Mouse (Mus musculus) C2C12 (cell line): ENCODE data around the gene Klhdc4. TPM values are rescaled to one million over a fixed set of nuclear protein-coding genes. Genes with fewer than 3 reads are reported as not detected.

ENCODE experiments used
- H3K27me3 ChIP-seq: one replicate; pipeline ENCODE4 v1.6.1; 2011; ENCODE audit not compliant: control insufficient read depth, insufficient read depth, insufficient read length
- H3K36me3 ChIP-seq: one replicate; pipeline ENCODE4 v1.6.1; 2011; ENCODE audit not compliant: control insufficient read depth, insufficient read depth
- H3K4me3 ChIP-seq: one replicate; pipeline ENCODE4 v1.5.1; 2011; ENCODE audit warnings: mild to moderate bottlenecking, control low read depth; ENCODE audit not compliant: poor library complexity, insufficient read depth, severe bottlenecking
- H3K79me2 ChIP-seq: one replicate; pipeline ENCODE4 v1.6.1; 2011; ENCODE audit not compliant: control insufficient read depth, insufficient read depth
- H3K79me3 ChIP-seq: one replicate; pipeline ENCODE4 v1.6.1; 2011; ENCODE audit warnings: low read depth, control low read depth
- H3ac ChIP-seq: one replicate; pipeline ENCODE3; 2011; ENCODE audit warnings: low read depth; ENCODE audit not compliant: control insufficient read depth, insufficient read length
- CEBPB ChIP-seq: IDR thresholded peaks from one replicate; pipeline ENCODE4 v1.6.1; 2011; ENCODE audit warnings: low read depth, mild to moderate bottlenecking, control low read depth, moderate library complexity
- CTCF ChIP-seq: IDR thresholded peaks from one replicate; pipeline ENCODE4 v1.5.1; 2011; ENCODE audit not compliant: control insufficient read depth, insufficient read depth, insufficient read length
- FOSL1 ChIP-seq: IDR thresholded peaks from one replicate; pipeline ENCODE4 v1.8.0; 2011; ENCODE audit warnings: mild to moderate bottlenecking, low read length; ENCODE audit not compliant: poor library complexity, insufficient read depth, severe bottlenecking
- MAX ChIP-seq: IDR thresholded peaks from one replicate; pipeline ENCODE4 v1.6.1; 2011; ENCODE audit warnings: mild to moderate bottlenecking, control low read depth
- MYOD1 ChIP-seq: IDR thresholded peaks from one replicate; pipeline ENCODE4 v1.6.1; 2011; ENCODE audit warnings: low read depth; ENCODE audit not compliant: control insufficient read depth, insufficient read length
- MYOG ChIP-seq: IDR thresholded peaks from one replicate; pipeline ENCODE4 v1.6.1; 2011; ENCODE audit not compliant: control insufficient read depth, insufficient read length; ENCODE audit errors: extremely low read depth
- USF1 ChIP-seq: IDR thresholded peaks from one replicate; pipeline ENCODE4 v1.6.1; 2011; ENCODE audit warnings: low read depth, mild to moderate bottlenecking, control low read depth, moderate library complexity
- polyA plus RNA-seq: library from polyadenylated mRNA; unstranded; fragments of >200 nt; fragmentation: generic; extraction: Trizol; gene quantifications from one replicate; pipeline ENCODE4 v1.2.1, GENCODE M21; 2012; ENCODE audit warnings: missing spikeins

Klhdc4 gene
- polyA plus RNA-seq, 1 experiment = 53.5 TPM

GRCm38 (mm10) chr8:121792627-121793026 is 36.7 kb downstream of the Klhdc4 start:
- Histone ChIP-seq H3ac (no peak overlapping the region), H3K79me3 (no peaks in the 10 kb centered on the region), H3K79me2 (no peaks in the 10 kb centered on the region), H3K4me3 (no peak overlapping the region), H3K27me3 (no peaks in the 10 kb centered on the region), H3K36me3 (no peaks in the 10 kb centered on the region)
- TF ChIP-seq MYOD1 = no peak
- TF ChIP-seq USF1 = no peak
- TF ChIP-seq CTCF = no peak
- no peak for TF ChIP-seq CEBPB
- no peak for TF ChIP-seq MAX
- no peak for TF ChIP-seq MYOG
- TF ChIP-seq FOSL1 = no peak

GRCm38 (mm10) chr8:121792159-121792558 is 37.2 kb downstream of the Klhdc4 start:
- Histone ChIP-seq H3K27me3 (no peaks in the 10 kb centered on the region), H3K36me3 (no peaks in the 10 kb centered on the region), H3K4me3 (no peak overlapping the region), H3K79me3 (no peaks in the 10 kb centered on the region), H3K79me2 (no peaks in the 10 kb centered on the region), H3ac (no peak overlapping the region)
- TF ChIP-seq MYOD1 (no peak), USF1 (no peak), MAX (no peak), FOSL1 (no peak), MYOG (no peak), CEBPB (no peak), CTCF (no peak)

GRCm38 (mm10) chr8:121788786-121789185 is 40.6 kb downstream of the Klhdc4 start:
- H3K36me3 ChIP-seq = no peaks in the 10 kb centered on the region
- peaks cover 18% of the 10 kb centered on the region for H3K27me3 ChIP-seq
- no peaks in the 10 kb centered on the region for H3K79me3 ChIP-seq
- no peak overlapping the region for H3K4me3 ChIP-seq
- H3ac ChIP-seq = no peak overlapping the region
- TF ChIP-seq USF1 (no peak), FOSL1 (no peak), CEBPB (no peak), MAX (no peak), CTCF (no peak), MYOD1 (no peak), MYOG (no peak)
- H3K79me2 ChIP-seq = no peaks in the 10 kb centered on the region

- H3K27me3 ChIP-seq = peaks cover 40% of the 10 kb centered on the region
- H3K79me2 ChIP-seq = no peaks in the 10 kb centered on the region
- TF ChIP-seq MYOD1 (no peak), FOSL1 (no peak), MAX (no peak), CTCF (no peak), CEBPB (no peak), USF1 (no peak), MYOG (no peak)
- H3K79me3 ChIP-seq = no peaks in the 10 kb centered on the region
- H3ac ChIP-seq = no peak overlapping the region
- no peak overlapping the region for H3K4me3 ChIP-seq
- H3K36me3 ChIP-seq = no peaks in the 10 kb centered on the region
Observed at GRCm38 (mm10) chr8:121786542-121786941, 42.8 kb downstream of the Klhdc4 start.

GRCm38 (mm10) chr8:121782493-121782892 is 46.9 kb downstream of the Klhdc4 start:
- peaks cover 74% of the 10 kb centered on the region for H3K27me3 ChIP-seq

GRCm38 (mm10) chr8:121773876-121774275 is 55.5 kb downstream of the Klhdc4 start:
- Histone ChIP-seq H3ac (no peak overlapping the region), H3K4me3 (no peak overlapping the region), H3K36me3 (no peaks in the 10 kb centered on the region), H3K79me3 (no peaks in the 10 kb centered on the region), H3K27me3 (peaks cover 70% of the 10 kb centered on the region), H3K79me2 (no peaks in the 10 kb centered on the region)
- TF ChIP-seq MYOD1 (no peak), MAX (no peak), USF1 (no peak), CEBPB (no peak), MYOG (no peak), FOSL1 (no peak), CTCF (no peak)

More at GRCm38 (mm10) chr8:121782493-121782892, 46.9 kb downstream of the Klhdc4 start:
- H3ac ChIP-seq = no peak overlapping the region
- H3K79me3 ChIP-seq = no peaks in the 10 kb centered on the region
- no peaks in the 10 kb centered on the region for H3K36me3 ChIP-seq
- H3K4me3 ChIP-seq = no peak overlapping the region
- no peaks in the 10 kb centered on the region for H3K79me2 ChIP-seq
- no peak for TF ChIP-seq FOSL1
